Mouse (Mus musculus) adrenal gland, postnatal 14 days (tissue): ENCODE measurements around the gene Gm19684. TPM values are rescaled to one million over a fixed set of nuclear protein-coding genes. Genes with fewer than 3 reads are reported as not detected.
A peak's percentile ranks its signal among the peaks of the same experiment; 100 is the strongest.
"Not testable (repeated sequence)": the region's sequence is repeated elsewhere in the genome, so short reads cannot be mapped to it uniquely, and the experiment has no call there.

Experiments
- DNase-seq: peaks from one replicate; pipeline ENCODE4 v3.0.0; 2021; ENCODE audit warnings: mixed read lengths
- total RNA-seq: library from RNA; stranded (reverse); gene quantifications from 2 replicates; pipeline ENCODE4 v1.2.3, GENCODE M21; 2021

Gene Gm19684
- total RNA-seq, 1 experiment from 2014 or later, result 0.26 TPM

DNA sequence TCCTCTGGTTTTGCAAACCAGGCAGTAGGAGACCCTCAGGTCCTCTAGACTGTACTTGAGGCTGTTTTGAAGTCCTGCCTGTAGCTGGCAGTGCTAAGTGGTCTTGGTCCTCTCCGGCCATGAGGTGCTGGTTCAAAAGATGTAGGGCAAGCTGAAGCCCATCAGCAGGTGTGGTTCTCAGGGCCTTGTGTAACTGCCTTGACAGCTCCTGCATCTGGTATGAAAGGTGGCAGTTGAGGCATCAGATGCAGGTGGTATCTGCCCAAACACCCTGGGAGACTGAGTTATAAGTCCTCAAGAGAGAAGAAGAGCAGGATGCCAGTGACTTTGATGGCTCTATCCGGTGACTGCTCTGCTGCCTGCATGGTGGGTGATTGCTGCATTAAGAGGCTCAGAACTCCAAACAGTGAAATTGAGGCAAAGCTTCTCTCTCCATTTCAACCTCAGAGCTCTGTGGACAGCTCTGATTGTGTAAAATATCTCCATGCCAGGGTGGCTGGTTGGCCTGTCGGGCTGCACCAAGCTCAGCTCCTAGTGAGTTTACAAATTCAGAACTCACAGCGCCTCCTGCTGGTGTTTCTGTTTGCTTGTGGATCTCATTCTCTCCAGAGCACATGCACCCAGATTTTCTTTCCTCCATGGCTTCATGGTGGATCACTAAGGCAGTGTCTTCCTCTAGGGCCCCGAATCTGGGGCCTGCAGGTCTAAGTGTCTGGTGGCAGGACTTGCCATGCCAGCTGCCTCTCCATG, 10.2 kb downstream of the Gm19684 start:
- no peak for DNase-seq

DNA sequence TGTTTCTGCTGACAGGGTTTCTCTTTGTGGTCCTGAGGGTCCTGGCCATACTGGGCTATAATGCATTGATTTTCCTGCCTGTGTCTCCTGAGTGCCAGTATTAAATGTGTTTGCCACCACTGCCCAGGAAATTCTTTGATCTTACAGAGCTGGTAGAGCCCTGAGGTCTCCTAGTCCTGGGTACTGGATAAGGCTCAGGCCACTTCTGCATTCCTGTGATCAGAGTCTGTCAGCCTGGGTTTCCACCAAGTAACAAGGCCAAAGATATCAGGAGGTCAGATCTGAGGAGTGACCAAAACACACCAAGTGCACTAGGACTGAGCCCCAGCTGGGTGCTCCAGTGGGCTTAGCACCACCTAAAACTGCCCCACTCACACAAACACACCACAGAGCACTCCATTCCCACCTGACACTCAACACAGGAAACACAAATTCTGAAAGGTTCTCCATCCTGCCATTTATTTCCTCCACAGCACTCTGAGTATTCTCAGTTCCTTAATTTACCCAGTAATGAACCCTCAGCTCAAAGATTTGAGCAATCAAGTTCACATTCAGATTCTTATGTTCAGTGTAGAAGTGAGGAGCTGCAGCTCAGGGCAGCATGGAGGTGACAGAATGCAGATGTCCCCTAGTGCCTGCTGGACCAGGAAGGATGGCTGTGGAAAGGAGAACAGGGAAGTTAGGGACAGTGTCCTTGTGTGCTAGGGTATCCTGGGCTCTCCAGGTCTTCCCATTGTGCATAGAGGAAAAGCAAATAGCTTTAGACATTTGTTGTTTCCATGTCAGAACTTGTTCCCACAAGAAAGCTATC, 14.1 kb downstream of the Gm19684 start:
- DNase-seq, result not testable (repeated sequence)

DNA sequence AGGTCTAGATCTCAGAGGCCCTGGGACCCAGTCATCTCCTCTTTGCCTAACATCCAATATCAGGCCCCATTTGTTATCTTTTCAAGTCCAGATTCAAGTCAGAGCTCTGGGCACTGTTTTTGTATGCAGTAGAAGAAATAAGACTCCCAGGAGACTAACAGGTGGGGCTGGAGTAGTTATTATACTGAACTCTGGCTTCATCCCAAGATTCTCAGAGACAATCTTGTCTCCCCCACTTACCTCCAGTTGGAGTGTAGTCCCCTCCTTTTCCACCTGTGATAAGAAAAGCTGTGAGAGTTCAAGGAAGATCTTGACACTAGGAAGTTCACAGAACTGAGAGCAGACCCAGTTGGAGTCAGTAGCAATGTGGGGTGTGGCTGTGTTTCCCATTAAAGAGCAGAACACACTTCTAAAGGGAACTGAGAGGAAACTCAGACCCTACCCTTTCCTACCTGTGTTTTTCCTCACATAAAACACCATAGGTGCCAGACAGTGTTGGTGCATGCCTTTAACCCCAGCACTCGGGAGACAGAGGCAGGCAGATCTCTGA, 14.9 kb downstream of the Gm19684 start:
- DNase-seq, result not testable (repeated sequence)

DNA sequence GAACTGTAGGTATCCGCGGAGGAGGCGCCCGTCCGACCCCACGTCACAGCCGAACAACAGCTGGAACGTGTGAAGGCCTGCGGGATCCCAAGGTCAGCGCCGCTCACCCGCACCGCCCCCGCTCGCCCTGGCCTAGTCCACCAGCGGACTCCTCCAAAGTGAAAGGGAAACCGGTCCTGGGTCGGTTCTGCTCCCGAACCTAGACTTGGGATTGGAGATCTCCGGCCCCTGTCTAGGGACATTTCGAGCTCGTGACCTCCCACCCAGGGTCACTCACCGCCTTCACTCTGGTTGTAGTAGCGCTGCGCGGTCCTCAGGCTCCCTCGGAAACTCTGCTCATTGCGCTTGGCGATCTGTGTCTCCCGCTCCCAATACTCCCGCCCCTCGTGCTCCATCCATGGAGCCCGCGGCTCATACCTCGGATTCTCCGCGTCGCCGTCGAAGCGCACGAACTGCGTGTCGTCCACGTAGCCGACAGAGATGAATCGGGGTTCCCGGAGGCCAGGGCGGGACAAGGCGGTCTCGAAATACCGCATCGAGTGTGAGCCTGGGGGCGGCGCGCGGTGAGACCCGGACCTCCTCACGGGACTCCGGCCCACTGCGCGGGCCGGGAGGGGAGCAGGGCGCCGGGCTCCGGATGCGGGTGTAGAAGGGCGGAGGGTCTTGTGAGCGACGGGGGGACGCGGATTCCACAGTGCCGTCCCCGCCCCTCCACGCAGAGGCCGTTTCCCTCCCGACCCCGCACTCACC, 23.8 kb downstream of the Gm19684 start:
- peak; percentile 38 for DNase-seq

DNA sequence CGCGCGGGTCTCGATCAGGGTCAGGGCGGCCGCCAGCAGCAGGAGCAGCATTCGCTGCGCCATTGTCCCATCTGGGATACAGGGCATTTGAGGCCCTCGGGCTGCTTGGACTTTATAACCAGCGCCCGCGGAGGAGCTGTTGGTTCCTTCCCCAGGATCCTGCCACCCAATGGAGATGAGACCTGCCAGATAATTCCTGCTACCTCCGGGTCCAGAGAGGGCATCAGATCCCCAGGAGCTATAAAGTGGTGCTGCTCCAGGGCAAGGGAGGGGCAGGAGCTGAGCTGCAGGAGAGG, 24.3 kb downstream of the Gm19684 start:
- DNase-seq, result not testable (repeated sequence)

DNA sequence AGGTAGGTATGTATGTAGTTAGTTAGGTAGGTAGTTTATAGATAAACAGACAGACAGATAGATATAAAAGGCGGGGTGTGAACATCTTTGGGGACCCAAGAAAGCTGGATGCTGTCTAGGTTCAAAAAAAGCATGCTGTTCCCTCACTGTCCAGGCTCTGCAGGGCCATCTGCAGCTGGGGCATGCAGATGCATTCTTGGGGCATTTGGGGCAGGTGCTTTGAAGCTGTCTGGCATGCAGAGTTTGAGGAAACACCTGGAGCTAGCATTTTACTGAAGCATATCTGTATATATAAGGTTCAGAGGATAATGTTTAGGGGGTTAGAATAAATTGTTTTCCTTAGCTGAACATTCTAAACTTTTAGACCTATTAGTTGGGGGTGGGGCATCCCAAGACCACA, 25.5 kb downstream of the Gm19684 start:
- not testable (repeated sequence) for DNase-seq

DNA sequence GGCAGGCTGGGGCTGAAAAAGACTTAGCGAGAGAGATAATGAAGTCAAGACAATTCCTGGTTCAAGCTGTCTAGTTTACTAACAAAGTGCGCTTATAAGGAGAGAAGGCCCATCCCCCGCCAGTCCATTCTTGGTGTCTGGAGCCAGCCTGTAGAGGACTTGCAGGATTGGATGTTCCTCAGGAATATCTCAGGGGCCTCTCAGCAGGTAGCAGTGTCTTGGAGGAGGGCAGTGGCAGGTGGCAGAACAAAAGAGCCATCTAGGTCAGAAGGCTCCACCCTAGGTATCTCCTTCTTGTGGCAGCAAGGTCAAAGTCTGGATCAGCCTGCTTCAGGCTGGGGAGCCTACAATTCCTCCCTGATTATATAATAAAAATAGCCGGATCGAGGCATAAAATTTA, 27.0 kb downstream of the Gm19684 start:
- not testable (repeated sequence) for DNase-seq

DNA sequence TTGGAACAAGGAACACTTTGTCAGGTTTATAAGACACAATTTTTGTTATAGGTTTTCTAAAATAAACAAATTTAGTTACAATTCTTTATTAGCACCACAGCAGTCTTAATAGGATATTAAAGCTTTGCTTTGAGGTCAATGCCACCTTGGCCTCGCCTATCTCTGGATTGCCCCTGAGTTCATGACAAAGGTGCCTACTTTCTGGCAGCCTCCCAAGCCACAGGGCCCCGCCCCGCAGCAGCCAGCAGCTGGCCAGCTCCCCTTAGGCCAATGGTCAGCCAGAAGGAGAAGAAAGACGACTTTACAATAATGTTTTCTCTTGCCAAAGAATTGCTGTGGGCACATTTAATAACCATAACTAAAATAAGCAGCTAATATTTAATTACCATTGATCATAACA, 29.7 kb downstream of the Gm19684 start:
- not testable (repeated sequence) for DNase-seq

DNA sequence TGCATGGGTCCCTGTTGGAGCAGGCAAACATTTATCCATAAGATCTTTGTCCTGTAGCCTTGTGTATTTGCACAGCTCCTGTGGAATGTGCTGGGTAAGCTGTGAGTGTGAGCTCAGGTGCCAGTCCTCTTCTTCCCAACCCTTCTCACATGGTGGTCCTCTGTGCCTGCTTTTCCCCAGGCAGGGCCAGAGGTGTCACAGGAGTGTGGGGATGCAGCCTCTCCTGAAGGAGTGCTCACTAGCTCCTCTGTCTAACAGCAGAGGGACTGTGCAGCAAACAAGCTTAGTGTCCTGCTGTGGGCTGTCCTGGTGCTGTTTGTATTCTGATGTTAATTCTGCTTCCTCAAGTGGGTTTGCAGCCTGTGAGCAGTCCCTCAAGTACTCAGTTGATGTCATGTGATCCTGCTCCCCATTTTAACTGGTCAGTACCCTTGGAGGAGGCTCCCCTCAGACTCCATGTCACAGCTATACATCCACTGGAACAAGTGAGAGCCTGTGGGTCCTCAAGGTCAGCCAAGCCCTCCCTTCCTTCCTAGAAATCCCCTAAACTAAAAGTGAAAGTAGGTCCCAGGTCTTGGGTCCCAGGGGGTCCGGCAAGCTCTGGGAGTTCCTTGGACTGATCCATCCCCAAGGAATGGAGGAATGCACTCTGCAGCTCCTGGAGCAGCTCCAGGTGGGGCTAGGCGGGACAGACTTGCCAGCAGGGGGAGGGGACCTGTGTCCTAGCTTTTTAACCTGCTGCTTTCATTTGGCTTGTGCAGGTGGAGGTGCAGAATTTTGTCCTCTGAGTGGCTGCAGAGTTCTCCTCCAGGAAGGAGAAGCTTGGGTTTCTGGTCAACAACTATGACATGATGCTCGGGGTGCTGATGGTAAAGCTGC, 33.0 kb downstream of the Gm19684 start:
- DNase-seq, result peak; percentile 6

DNA sequence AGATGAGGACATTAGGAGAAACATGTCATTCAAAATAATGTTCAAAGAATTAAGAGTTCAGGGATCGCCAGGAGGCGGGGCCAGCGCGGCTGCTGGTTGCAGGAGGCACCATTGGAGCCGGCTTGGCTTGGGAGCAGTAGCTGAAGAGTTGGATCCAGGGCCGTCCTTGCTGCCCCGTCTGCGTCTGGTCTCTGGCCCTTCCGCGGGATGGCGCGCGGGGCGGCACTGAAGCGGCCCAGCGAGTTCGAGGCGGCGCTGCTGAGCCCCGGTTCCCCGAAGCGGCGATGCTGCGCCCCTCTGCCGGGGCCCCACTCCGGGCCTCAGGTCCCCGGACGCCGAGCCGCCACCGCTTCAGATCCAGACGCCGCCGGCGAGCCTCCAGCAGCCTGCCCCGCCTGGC, 36.3 kb downstream of the Gm19684 start:
- peak; percentile 9 for DNase-seq

DNA sequence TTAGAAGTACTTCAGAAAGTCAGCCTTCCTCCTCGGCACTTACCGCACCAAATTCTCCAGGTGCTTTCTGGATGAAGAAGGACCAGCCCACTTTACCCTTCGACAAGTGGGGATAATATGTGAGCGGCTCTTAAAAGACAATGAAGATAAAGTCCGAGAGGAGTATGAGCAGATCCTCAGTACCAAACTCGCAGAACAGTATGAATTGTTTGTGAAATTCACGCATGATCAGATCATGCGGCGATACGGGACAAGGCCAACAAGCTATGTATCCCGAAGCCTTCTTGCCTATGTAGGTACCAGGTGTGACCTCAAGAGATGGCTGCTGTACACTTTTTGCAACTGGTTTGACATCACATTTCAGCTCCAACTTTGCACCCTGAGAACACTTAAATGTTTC, 36.8 kb downstream of the Gm19684 start:
- DNase-seq, result not testable (repeated sequence)

DNA sequence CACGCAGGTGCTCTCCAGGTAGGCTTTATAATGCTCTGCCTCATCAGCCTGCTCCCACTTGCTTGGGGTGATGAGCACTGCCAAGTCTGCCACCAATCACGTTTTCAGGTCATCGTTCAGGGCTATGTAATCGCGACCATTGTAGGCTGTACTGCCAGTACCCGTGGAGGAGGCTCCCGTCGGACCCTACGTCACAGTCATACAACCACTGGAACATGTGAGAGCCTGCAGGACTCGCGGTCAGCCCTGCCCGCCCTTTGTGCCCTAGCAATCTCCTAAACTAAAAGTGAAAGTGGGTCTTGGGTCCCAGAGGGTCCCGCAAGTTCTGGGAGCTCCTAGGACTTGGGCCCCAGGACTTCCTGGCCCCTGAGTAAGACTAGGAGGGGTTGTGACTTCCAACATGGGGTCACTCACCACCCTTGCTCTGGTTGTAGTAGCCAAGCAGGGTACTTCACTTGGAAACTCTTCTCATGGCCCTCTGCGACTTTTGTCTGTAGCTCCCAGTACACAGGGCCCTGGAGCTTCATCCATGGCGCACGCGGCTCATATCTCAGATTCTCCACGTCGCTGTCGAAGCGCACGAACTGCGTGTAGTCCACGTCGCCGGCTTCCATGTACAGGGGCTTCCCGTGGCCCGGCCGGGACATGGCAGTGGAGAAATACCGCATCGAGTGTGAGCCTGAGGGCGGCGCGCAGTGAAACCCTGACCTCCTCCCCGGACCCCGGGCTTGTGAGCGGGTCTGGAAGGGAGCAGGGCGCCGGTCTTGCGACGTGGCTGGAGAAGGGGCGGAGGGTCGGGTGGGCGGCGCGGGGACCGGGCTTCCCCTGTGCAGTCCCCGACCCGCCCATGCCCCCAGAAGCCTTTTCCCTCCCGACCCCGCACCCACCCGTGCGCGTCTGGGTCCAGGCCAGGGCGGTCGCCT, 39.9 kb downstream of the Gm19684 start:
- no peak for DNase-seq

DNA sequence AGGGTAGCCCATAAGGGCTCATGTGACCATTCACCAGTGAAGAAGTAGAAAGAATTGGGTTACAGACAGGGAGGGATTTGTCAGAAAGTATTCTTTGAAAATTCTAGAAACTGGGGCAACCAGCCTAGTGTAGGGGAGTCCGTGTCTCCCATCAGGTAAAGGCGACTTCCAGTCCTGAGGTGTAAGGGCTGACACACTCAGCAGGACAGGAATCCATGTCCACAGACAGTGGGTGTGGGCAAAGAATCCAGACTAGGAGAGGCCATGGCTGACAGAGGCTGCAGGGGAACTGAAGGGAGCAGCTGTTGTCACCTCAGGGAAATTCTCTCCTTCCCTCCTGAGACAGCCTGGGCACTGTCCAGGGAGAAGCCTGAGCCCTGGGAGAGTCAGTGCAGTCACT, 45.4 kb downstream of the Gm19684 start:
- DNase-seq, result not testable (repeated sequence)

DNA sequence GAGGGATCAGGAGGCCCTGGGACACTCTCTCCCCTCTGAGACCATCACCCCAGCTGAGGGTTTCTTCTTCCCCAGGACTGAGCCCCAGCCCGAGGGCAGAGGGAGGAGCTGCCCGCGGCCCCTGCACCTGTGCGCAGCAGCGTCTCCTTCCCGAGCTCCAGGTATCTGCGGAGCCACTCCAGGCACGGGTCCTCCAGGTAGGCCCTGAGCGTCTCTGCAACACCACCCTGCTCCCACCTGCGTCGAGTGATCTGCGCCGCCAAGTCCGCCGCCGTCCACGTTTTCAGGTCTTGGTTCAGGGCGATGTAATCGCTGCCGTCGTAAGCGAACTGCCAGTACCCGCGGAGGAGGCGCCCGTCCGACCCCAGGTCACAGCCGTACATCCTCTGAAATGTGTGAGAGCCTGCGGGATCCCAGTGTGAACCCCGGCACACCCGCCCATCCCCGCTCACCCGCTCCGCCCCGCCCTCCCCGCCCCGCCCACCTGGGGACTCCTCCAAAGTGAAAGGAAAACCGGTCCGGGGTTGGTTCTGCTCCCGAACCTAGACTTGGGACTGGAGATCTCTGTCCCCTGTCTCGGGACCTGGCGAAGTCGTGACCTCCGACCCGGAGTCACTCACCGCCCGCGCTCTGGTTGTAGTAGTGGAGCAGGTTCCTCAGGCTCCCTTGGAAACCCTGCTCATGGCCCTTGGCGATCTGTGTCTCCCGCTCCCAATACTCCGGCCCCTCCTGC, 46.0 kb downstream of the Gm19684 start:
- DNase-seq, result peak; percentile 14

DNA sequence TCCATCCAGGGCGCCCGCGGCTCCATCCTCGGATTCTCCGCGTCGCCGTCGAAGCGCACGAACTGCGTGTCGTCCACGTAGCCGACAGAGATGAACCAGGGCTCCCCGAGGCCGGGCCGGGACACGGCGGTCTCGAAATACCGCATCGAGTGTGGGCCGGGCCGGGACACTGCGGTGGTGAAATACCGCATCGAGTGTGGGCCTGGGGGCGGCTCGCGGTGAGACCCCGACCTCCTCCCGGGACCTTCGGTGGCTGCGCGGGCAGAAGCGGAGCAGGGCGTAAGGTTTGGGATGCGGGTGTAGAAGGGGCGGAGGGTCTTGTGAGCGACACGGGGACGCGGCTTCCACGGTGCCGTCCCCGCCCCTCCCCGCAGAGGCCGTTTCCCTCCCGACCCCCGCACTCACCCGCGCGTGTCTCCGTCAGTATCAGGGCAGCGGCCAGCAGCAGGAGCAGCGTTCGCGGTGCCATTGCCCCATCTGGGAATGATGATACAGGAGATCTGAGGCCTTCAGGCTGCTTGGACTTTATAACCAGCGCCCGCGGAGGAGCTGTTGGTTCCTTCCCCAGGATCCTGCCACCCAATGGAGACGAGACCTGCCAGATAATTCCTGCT, 46.7 kb downstream of the Gm19684 start, which contains the start of gene Gm8909:
Gene Gm8909, minus strand, starts transcription at position 499 of the 614 bp plus-strand sequence.
- peak; percentile 31 for DNase-seq

DNA sequence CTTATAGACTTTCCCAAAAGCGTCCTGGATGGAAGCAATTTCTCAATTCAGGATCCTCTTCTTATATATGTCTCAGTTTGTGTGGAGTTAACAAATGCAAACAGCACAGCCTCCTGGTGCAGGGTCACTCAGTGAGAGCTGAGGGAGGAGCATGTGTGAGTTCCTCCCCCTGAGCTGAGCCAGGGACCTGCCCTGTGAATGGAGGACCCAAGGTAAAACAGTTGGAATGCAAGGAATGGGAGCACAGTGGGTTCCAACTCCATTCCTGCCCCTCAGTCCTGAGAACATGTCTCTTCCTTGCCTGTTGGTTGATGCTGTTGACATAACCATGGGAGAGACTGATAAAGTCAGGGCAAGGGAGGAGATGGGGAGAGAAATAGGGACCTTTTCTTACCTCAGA, 47.6 kb downstream of the Gm19684 start:
- not testable (repeated sequence) for DNase-seq

DNA sequence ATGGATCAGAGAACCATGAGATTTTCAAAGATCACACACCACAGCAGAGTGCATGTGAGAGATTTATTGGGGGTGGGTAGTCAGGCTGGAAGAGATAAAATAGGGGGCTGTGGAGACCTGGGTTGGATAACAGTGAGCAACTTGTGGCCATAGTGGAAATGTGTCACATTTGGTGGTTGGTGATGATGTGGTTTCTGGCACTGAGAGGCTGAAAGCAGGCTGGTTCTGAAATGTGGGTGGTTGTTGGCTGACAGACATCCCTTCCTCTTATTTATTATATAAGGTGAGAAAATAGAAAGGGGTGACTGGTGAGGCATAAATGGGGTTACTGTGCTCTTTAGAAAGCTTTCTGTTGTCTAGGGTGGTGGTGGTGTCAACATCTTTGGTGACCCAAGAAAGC, 48.3 kb downstream of the Gm19684 start:
- DNase-seq, result no peak

DNA sequence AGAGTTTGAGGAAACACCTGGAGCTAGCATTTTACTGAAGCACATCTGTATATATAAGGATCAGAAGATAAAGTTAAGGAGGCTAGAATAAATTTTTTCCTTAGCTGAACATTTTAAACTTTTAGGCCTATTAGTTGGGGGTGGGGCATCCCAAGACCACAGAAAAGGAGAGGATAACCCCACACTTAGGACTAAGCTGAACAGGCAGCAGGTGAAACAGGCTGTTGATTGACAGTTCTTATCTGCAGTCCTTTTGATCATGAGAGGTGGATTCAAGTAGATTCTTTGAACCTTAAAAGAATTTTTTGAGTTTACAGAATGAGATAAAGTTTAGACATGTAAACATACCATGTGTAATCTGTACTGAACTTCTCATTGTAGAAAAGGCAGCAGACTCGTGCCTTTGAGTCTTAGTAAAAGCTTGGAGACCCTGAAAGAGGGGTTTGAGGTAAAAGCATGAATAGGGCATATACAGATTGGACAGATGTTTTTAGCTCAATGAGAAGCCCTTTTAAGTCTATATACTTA, 48.9 kb downstream of the Gm19684 start:
- no peak for DNase-seq

DNA sequence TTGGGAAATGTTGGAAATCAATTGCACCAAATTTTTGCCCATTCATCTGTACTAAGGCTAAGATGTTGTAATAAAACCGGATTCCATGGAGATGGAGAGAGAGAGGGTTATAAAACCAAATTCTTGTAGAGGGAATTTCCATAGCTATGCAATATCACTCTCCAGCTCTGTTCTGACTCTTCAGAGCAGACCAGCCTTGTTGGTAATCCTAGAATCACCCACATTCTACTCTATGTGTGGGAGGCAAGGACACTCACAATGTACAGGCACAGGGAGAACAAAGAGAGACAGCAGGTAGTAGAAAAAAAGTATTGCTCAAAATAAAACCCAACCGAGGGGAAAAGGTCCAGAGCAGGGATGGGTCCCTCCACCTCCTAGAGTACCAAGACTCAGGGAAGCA, 54.7 kb downstream of the Gm19684 start:
- DNase-seq, result not testable (repeated sequence)
